Mouse (Mus musculus): ENCODE data around the gene Zdhhc20.
"Not testable (repeated sequence)": the region's sequence is repeated elsewhere in the genome, so short reads cannot be mapped to it uniquely, and the experiment has no call there.

The Zdhhc20 gene

GRCm38 (mm10) chr14:57890011-57890842, at the start of gene Zdhhc20:
Gene Zdhhc20, minus strand, starts transcription at chr14:57890276.
- peak; percentile 80 for DNase-seq (ENCODE audit: low read depth)

DNA sequence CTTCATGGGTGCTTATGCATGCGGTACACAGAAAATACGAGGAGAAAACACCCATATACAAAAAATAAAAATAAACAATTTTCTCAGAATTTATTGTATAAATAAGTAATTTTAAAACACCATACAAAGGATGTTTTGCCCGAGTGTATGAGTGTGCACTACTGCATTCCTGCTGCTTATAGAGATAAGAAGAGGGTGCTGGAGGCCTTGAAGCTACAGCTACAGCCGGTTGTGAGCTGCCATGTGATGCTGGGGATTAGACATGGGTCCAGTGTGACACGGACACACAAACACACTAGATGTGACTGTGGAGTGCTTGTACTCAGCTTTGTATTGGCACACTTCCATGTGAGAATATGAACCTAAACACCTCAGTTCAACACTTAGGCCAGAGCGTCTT, 47.2 kb upstream of the Zdhhc20 start:
- DNase-seq (ENCODE audit: low read depth), result no peak

- DNase-seq (ENCODE audit: low read depth), result no peak
Observed at GRCm38 (mm10) chr14:57934666-57935065, 44.6 kb upstream of the Zdhhc20 start.

DNA sequence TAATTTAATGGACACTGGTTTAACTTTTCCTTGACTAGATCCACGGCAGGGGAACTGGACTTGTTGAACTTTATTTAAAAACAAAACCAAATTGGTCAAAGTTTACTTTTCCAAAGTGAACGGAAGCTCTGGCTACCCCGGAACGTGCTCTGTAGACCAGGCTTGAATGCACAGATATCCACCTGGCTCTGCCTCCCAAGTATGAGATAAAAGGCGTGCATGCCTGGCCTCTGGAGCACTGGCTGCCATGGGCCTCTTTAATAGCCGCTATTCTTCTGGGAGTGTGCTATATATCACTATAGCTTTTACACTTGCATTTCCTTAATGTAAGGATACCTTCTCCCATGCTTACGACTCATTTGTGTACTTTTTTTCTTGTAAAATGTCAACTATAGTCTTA, 43.5 kb upstream of the Zdhhc20 start:
- DNase-seq (ENCODE audit: low read depth), result no peak

DNA sequence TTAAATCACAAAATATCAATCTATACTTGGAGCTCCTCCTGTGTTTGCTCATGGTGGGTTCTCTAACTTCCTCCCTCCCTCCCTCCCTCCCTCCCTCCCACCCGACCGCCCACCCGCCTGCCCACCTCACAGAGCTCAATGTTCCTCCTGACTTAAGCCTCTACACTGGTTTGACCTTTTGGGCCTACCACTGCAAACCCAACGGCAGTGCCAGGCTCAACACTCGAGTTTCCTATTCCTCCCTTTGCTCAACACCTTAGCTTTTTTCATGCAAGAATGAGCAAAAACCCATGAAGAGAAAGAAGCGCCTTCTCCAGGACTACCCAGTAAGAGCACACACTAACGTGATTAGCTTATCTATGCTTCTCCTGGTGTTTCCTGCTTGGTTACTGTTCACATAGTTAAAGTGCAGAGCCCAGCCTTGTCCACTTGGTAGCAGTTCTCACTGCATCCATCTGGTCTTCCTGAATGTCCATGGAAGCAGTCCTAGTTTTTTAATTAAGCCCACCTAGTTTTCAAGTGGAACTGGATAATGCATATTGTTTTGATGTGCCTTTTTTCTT, 42.9 kb upstream of the Zdhhc20 start:
- no peak for DNase-seq (ENCODE audit: low read depth)

GRCm38 (mm10) chr14:57921428-57922131, 31.5 kb upstream of the Zdhhc20 start:
- no peak for DNase-seq (ENCODE audit: low read depth)

DNA sequence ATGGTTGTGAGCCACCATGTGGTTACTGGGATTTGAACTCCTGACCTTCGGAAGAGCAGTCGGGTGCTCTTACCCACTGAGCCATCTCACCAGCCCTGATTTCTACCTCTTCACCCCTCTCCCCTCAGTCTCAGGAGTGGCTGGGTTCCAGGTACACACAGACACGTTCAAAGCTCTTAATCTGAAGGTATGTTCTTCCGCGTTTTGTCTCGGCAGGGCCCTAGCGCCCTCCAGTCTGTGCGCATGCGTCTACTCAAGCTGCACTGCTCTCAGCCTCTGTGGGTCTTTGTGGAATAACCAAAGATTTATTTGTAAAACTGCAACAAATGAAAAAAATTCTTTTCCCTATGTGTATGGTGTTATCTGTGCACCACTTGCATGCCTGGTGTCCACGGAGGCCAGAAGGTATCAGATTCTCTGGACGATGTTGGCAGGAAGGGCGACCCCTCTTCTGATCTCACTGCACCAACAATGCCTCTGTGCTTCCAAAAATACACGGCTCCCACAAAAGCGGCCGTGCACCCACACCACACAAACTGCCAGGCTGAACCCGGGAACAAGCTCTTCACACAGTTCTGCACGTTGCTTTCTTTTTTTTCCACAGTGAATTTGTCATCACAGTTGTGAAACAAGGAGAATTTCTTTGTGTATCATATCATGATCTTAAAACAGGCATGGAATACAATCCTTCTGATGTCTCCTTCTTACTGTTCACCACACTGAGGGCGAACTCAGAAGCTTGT, 30.7 kb upstream of the Zdhhc20 start:
- DNase-seq (ENCODE audit: low read depth), result no peak

- no peak for DNase-seq (ENCODE audit: low read depth)
Observed at GRCm38 (mm10) chr14:57919148-57919875, 29.2 kb upstream of the Zdhhc20 start.

- DNase-seq (ENCODE audit: low read depth), result no peak
Observed at GRCm38 (mm10) chr14:57915341-57915740, 25.3 kb upstream of the Zdhhc20 start.

DNA sequence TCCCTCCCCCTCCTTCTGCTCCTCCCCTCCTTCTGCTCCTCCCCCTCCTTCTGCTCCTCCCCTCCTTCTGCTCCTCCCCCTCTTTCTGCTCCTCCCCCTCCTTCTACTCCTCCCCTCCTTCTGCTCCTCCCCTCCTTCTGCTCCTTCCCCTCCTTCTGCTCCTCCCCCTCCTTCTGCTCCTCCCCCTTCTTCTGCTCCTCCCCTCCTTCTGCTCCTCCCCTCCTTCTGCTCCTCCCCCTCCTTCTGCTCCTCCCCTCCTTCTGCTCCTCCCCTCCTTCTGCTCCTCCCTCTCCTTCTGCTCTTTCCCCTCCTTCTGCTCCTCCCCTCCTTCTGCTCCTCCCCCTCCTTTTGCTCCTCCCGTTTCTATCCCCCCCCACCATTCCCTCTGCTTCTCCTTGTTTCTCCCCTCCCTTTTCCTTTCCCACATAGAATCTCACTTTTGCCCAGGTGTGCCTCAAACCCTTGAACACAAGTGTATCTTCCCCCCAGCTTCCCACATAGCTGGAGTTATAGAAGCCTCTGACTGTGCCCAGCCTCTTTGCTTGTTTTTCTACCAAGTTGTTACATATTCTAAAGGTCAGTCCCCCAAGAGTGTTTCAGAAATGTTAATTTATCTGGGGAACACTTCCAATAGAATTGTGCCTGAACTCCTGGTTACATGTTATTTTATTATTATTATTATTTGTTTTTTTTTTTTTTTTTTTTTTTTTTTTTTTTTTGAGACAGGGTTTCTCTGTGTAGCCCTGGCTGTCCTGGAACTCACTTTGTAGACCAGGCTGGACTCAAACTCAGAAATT, 22.3 kb upstream of the Zdhhc20 start:
- not testable (repeated sequence) for DNase-seq (ENCODE audit: low read depth)

- DNase-seq (ENCODE audit: low read depth), result not testable (repeated sequence)
Observed at GRCm38 (mm10) chr14:57911787-57912186, 21.7 kb upstream of the Zdhhc20 start.

DNA sequence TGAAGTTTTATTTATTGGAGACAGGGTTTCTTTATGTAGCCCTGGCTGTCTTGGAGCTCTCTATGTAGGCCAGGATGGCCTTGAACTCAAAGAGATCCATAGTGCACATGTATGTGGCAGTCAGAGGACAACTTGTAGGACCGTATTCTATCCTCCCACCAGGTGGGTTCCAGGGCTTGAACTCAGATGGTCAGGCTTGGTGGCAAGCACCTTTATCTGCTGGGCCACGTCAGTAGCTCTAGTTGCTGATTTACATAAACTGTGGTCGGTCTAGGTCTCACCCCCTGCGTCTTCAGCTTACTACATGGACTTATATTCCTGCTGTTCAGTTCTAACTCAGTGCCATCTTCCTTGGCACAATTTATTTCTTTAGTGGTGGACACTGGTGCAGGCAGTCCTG, 21.2 kb upstream of the Zdhhc20 start:
- DNase-seq (ENCODE audit: low read depth), result no peak

GRCm38 (mm10) chr14:57910501-57911068, 20.5 kb upstream of the Zdhhc20 start:
- DNase-seq (ENCODE audit: low read depth), result peak; percentile 75

DNA sequence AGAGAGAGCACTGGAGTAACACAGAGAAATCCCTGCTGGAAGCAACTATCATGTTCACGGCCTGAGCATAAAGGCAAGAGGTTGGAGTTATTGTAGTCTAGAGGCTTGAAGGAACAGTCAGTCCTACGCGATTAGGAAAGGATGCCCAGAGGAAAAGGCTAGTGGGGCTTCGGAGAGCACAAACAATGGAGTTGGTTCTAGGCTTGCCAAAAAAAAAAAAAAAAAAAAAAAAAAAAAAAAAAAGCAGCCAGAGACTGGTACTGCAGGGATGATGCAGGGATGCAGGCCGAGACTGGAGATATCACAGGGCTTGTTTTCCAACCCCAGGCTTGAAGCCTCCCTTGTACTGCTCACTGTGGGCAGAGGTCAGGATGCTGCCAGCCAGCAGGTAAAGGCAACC, 19.2 kb upstream of the Zdhhc20 start:
- no peak for DNase-seq (ENCODE audit: low read depth)

- DNase-seq (ENCODE audit: low read depth), result no peak
Observed at GRCm38 (mm10) chr14:57908431-57908830, 18.4 kb upstream of the Zdhhc20 start.

GRCm38 (mm10) chr14:57901998-57902397, 11.9 kb upstream of the Zdhhc20 start:
- DNase-seq (ENCODE audit: low read depth), result no peak

DNA sequence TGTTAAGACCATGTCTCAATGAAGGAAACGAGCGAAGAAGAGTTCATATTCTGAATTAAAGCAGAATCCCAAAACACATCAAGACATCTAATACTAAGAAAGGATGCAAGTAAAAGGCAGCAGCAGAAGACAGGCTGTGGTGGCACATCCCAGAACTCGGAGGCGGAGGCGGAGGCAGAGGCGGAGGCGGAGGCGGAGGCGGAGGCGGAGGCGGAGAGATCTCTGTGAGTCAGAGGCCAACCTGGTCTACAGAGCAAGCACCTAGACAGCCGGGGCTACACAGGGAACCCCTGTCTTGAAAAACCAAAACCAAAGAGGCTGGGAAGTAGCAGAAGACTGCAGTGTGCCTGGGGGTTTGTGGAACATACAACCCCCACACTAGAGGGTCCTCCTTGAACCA, 6.8 kb upstream of the Zdhhc20 start:
- DNase-seq (ENCODE audit: low read depth), result no peak

DNA sequence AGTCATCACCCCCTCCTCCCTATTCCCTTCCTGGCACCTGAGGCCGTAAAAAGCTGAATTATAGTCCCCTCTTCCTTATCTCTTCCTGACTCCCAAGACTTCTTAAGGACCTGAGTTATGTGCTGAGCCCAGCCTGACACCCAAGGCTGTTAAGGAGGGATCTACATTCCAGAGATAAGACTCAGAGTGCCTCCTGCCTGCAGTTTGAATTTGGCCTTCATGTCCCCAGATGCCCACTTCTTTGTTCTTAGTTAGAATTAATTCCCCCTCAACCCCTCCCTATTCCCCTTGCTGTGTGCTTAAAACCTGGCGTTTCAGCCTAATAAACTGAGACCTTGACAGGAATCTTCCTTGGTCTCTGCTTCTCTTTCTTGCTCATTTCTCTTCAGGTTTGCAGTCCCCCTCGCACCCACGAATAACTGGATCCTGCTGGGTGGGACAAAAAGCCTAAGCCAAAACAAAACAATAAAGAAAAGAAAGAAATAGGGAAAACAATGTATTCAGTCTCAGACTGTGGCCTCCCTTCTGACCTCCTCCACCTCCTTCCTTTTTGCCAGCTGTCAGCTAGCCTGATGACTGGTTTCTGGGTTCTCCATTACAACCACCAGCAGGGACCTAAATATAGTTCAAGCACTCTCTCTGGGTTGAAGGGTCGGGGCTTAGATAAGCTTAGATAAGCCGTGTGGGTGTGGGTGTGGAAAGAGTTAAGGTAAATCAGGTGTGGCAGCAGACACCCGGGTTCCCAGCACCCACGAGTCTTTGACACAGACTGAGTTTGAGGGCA, 6.2 kb upstream of the Zdhhc20 start:
- not testable (repeated sequence) for DNase-seq (ENCODE audit: low read depth)

DNA sequence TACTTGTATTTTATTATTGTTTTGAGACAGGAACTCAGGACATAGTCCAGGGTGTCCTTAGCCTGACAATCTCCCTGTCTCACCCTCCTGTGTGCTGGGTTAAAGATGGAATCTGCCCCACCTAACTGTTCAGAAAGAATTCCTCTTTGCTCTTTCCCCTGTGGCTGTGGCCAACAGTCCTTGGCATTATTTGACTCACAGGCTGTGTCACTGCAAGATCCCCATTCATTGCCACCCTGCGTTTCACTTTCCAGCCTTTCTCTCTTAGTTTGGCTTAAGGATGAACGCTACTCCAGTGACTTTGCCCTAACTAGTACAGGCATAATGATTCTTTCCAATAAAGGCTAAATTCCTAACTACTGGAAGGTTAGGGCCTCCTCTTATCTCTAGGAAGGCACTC, 4.3 kb upstream of the Zdhhc20 start:
- no peak for DNase-seq (ENCODE audit: low read depth)

DNA sequence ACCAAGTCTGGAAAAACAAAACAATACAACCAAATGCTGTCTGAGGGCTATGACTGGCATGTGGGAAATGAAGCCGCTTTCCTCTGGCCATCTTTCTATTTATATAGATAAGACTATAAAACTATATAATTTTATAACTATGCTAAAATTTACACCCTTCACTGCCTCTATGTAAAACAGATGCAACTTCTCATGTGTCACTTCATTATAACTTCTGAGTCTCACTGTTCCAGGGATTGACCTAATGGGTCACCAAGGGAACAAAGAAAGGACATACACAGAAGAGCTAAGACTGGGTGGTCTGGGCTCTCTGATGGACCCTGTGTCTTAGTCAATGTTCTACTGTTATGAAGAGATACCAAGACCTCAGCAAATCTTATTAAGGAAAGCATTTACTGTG, 2.9 kb upstream of the Zdhhc20 start:
- DNase-seq (ENCODE audit: low read depth), result no peak

Measured in fibroblast of lung, adult 2 months (primary cell).